25 mouse cellular contexts compared by ENCODE assay signal in the genomic region with DNA sequence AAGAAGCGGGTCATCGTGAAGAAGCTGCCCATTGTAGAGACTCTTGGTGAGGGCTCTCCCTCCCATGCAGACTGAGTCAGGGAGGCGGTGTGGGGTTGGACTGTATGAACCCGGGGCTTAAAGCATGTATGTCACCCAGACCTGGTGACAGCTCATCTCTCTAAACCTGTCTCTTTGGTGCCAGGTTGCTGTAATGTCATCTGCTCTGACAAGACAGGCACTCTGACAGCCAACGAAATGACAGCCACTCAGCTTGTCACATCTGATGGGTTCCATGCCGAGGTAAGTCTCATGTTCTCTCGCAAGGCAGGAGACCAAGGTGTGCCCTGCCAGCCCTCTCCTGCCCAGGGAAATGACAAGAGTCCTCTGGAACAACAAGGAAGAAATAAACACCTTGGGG. TPM values are rescaled to one million over a fixed set of nuclear protein-coding genes. Genes with fewer than 3 reads are reported as not detected.
DNase-seq lines count a peak whose midpoint lies in the region; ATAC-seq and TF ChIP-seq lines count a peak whose summit lies in the region.
"Had no signal": no experiment of that assay in that cellular context is flagged by ENCODE, and none has a peak within 500 bp of the region (broad histone marks: within the 10 kb centered on the region; RNA-seq: fewer than 3 reads in every experiment).

No protein-coding gene starts in this region.

- no peak for TF ChIP-seq CTCF in stomach, postnatal 0 days (IDR thresholded peaks at IDR 0.05; ENCODE audit: low read depth)

- TF ChIP-seq EP300 in stomach, postnatal 0 days (optimal IDR thresholded peaks at IDR 0.05) = no peak

- 83% methylated on average over 7 of the region's 7 CpGs for WGBS in embryonic facial prominence, embryonic 11.5 days
- 86% methylated on average over 7 of the region's 7 CpGs for WGBS in embryonic facial prominence, embryonic 10.5 days
- 66% methylated on average over 7 of the region's 7 CpGs for WGBS in heart, embryonic 11.5 days (ENCODE audit: insufficient replicate concordance)
- WGBS in stomach, embryonic 16.5 days = 84% methylated on average over 7 of the region's 7 CpGs
- 85% methylated on average over 7 of the region's 7 CpGs for WGBS in stomach, postnatal 0 days

- H3K9me3 ChIP-seq in embryonic facial prominence, embryonic 11.5 days (replicated peaks; ENCODE audit: control insufficient read depth, low read length) = no peaks in the 10 kb centered on the region
- no peaks in the 10 kb centered on the region for H3K9me3 ChIP-seq in embryonic facial prominence, embryonic 10.5 days
- no peaks in the 10 kb centered on the region for H3K9me3 ChIP-seq in heart, embryonic 11.5 days (replicated peaks; ENCODE audit: control insufficient read depth, low read length)
- H3K9me3 ChIP-seq in stomach, embryonic 16.5 days (replicated peaks; ENCODE audit: control insufficient read depth, low read length) = no peaks in the 10 kb centered on the region
- no peaks in the 10 kb centered on the region for H3K9me3 ChIP-seq in stomach, postnatal 0 days (ENCODE audit: control insufficient read depth, low read length)
- H3K9me3 ChIP-seq: embryonic facial prominence, embryonic 12.5 days; forebrain, embryonic 13.5 days; forebrain, embryonic 15.5 days; G1E had no signal

- no peak for DNase-seq in embryonic facial prominence, embryonic 11.5 days (ENCODE audit: low spot score)
- no peak for DNase-seq in embryonic facial prominence, embryonic 10.5 days (ENCODE audit: low spot score)
- DNase-seq in heart, adult 18-20 months = peak; percentile 24 to 64
- DNase-seq in heart, postnatal 4 days = no peak
- peak; percentile 14 for DNase-seq in heart, adult 8-10 months (ENCODE audit: low spot score)
- no peak for DNase-seq in stomach, postnatal 0 days (ENCODE audit: low spot score)
- DNase-seq: adrenal gland, adult 8-10 months; adrenal gland, postnatal 14 days; adrenal gland, postnatal 36 days; B cell, adult 2 months; cerebellum, adult 11-12 months; cerebellum, adult 2 months; cerebellum, adult 9-10 months; cerebellum, postnatal 10 days; cerebellum, postnatal 25 days had no signal

- H3K4me2 ChIP-seq in embryonic facial prominence, embryonic 11.5 days (ENCODE audit: low read depth, low read length) = no peak overlapping the region
- H3K4me2 ChIP-seq in heart, embryonic 11.5 days = no peak overlapping the region
- no peak overlapping the region for H3K4me2 ChIP-seq in stomach, embryonic 16.5 days (ENCODE audit: low read depth, low read length)
- H3K4me2 ChIP-seq in stomach, postnatal 0 days (replicated peaks; ENCODE audit: low read depth) = no peak overlapping the region
- H3K4me2 ChIP-seq: embryonic facial prominence, embryonic 12.5 days; forebrain, embryonic 13.5 days; forebrain, embryonic 15.5 days had no signal

- no peaks in the 10 kb centered on the region for H3K36me3 ChIP-seq in embryonic facial prominence, embryonic 11.5 days (replicated peaks; ENCODE audit: control insufficient read depth, insufficient read depth, low read depth, low read length)
- H3K36me3 ChIP-seq in embryonic facial prominence, embryonic 10.5 days (replicated peaks) = no peaks in the 10 kb centered on the region
- no peaks in the 10 kb centered on the region for H3K36me3 ChIP-seq in heart, embryonic 11.5 days (ENCODE audit: control insufficient read depth, insufficient read depth, low read length)
- no peaks in the 10 kb centered on the region for H3K36me3 ChIP-seq in stomach, embryonic 16.5 days (ENCODE audit: control insufficient read depth, insufficient read depth, low read length)
- no peaks in the 10 kb centered on the region for H3K36me3 ChIP-seq in stomach, postnatal 0 days (ENCODE audit: control insufficient read depth, insufficient read depth, low read length)
- H3K36me3 ChIP-seq: embryonic facial prominence, embryonic 12.5 days; forebrain, embryonic 15.5 days; G1E had no signal

- 0 out of 2 replicates have a peak, but pooled peaks have one; percentile 51 for ATAC-seq in embryonic facial prominence, embryonic 11.5 days (replicated peaks; ENCODE audit: insufficient number of reproducible peaks, low FRiP score, low TSS enrichment, low read depth)
- no peak for ATAC-seq in heart, embryonic 11.5 days (replicated peaks; ENCODE audit: insufficient number of reproducible peaks, low FRiP score, low TSS enrichment)
- no peak for ATAC-seq in stomach, embryonic 16.5 days (ENCODE audit: insufficient read depth, low FRiP score)
- no peak for ATAC-seq in stomach, postnatal 0 days (ENCODE audit: low FRiP score, low TSS enrichment)
- ATAC-seq: activated CD4-positive, CD25-positive, alpha-beta regulatory T cell, adult 4 months; CD4-positive, CD25-positive, alpha-beta regulatory T cell, adult 4 months; forebrain, embryonic 13.5 days; forebrain, embryonic 15.5 days; Patski had no signal

- H3K27me3 ChIP-seq in embryonic facial prominence, embryonic 11.5 days (ENCODE audit: control insufficient read depth, insufficient read depth, low read length) = no peaks in the 10 kb centered on the region
- no peaks in the 10 kb centered on the region; the same call in 1 of the 2 replicates for H3K27me3 ChIP-seq in embryonic facial prominence, embryonic 10.5 days (replicated peaks; ENCODE audit: low read depth, poor library complexity, severe bottlenecking)
- 0 out of 2 replicates have a peak, but pooled peaks cover 3% of the 10 kb centered on the region for H3K27me3 ChIP-seq in heart, embryonic 11.5 days (ENCODE audit: control insufficient read depth, insufficient read depth, low read length)
- no peaks in the 10 kb centered on the region for H3K27me3 ChIP-seq in stomach, embryonic 16.5 days (ENCODE audit: control insufficient read depth, insufficient read depth, low read length)
- H3K27me3 ChIP-seq in stomach, postnatal 0 days (ENCODE audit: control insufficient read depth, insufficient read depth, low read length) = no peaks in the 10 kb centered on the region
- H3K27me3 ChIP-seq: embryonic facial prominence, embryonic 12.5 days; forebrain, embryonic 13.5 days; forebrain, embryonic 15.5 days; Patski had no signal

- no peak overlapping the region for H3K27ac ChIP-seq in embryonic facial prominence, embryonic 11.5 days (replicated peaks; ENCODE audit: low read depth, low read length)
- H3K27ac ChIP-seq in embryonic facial prominence, embryonic 10.5 days (replicated peaks) = no peak overlapping the region
- no peak overlapping the region for H3K27ac ChIP-seq in heart, embryonic 11.5 days (ENCODE audit: low read depth, low read length)
- peak overlapping the region; percentile 66; the same call in 1 of the 2 replicates for H3K27ac ChIP-seq in stomach, embryonic 16.5 days (ENCODE audit: low read length)
- H3K27ac ChIP-seq in stomach, postnatal 0 days (replicated peaks) = no peak overlapping the region
- H3K27ac ChIP-seq: embryonic facial prominence, embryonic 12.5 days; forebrain, embryonic 13.5 days; forebrain, embryonic 15.5 days had no signal

- no peaks in the 10 kb centered on the region for H3K4me1 ChIP-seq in embryonic facial prominence, embryonic 11.5 days (ENCODE audit: control insufficient read depth, insufficient read depth, low read length)
- peaks cover 7% of the 10 kb centered on the region; the same call in 1 of the 2 replicates for H3K4me1 ChIP-seq in embryonic facial prominence, embryonic 10.5 days
- H3K4me1 ChIP-seq in heart, embryonic 11.5 days (ENCODE audit: control insufficient read depth, insufficient read depth, low read length) = 0 out of 2 replicates have a peak, but pooled peaks cover 6% of the 10 kb centered on the region
- H3K4me1 ChIP-seq in stomach, embryonic 16.5 days (ENCODE audit: control insufficient read depth, insufficient read depth, low read length) = peaks cover 16% of the 10 kb centered on the region
- H3K4me1 ChIP-seq in stomach, postnatal 0 days (replicated peaks; ENCODE audit: control insufficient read depth, insufficient read depth) = no peaks in the 10 kb centered on the region
- H3K4me1 ChIP-seq: embryonic facial prominence, embryonic 12.5 days; forebrain, embryonic 13.5 days; forebrain, embryonic 15.5 days had no signal

- no peak overlapping the region for H3K9ac ChIP-seq in embryonic facial prominence, embryonic 11.5 days (replicated peaks; ENCODE audit: low read length)
- H3K9ac ChIP-seq in heart, embryonic 11.5 days (ENCODE audit: low read depth, low read length) = no peak overlapping the region
- H3K9ac ChIP-seq in stomach, embryonic 16.5 days (ENCODE audit: low read length) = no peak overlapping the region
- H3K9ac ChIP-seq in stomach, postnatal 0 days (ENCODE audit: low read length) = no peak overlapping the region
- H3K9ac ChIP-seq: embryonic facial prominence, embryonic 12.5 days; forebrain, embryonic 13.5 days; forebrain, embryonic 15.5 days had no signal

- H3K4me3 ChIP-seq in embryonic facial prominence, embryonic 11.5 days (ENCODE audit: low read depth, low read length) = no peak overlapping the region
- H3K4me3 ChIP-seq in embryonic facial prominence, embryonic 10.5 days = no peak overlapping the region
- H3K4me3 ChIP-seq in heart, embryonic 11.5 days (ENCODE audit: low read depth, low read length) = no peak overlapping the region
- no peak overlapping the region for H3K4me3 ChIP-seq in stomach, embryonic 16.5 days (replicated peaks; ENCODE audit: low read length)
- H3K4me3 ChIP-seq in stomach, postnatal 0 days (ENCODE audit: low read depth, low read length) = no peak overlapping the region
- H3K4me3 ChIP-seq: embryonic facial prominence, embryonic 12.5 days; forebrain, embryonic 13.5 days; forebrain, embryonic 15.5 days had no signal

RNA-seq across cellular contexts. Expression of gene Tldc1, which starts 35.8 kb away (rescaled TPM):
- 6.5 and 6.9 TPM in 2 replicates for polyA plus RNA-seq in embryonic facial prominence, embryonic 11.5 days (2014; fragmentation: Nextera tagmentation; extraction: Ambion mirVana)
- polyA plus RNA-seq in embryonic facial prominence, embryonic 10.5 days (2016; fragmentation: Nextera tagmentation; extraction: Ambion mirVana) = 12.8 and 14.5 TPM in 2 replicates
- total RNA-seq in heart, adult 18-20 months (2021) = 10 to 100 TPM; 11.5 to 14.2 TPM
- 1 to 10 TPM; 9.0 to 9.2 TPM for total RNA-seq in heart, postnatal 4 days (2021)
- 10 to 100 TPM; 11.3 to 14.3 (median 12.1) TPM for total RNA-seq in heart, adult 8-10 months (2022)
- polyA plus RNA-seq in heart, embryonic 11.5 days (2014; fragmentation: Nextera tagmentation; extraction: Ambion mirVana) = 10.2 and 12.9 TPM in 2 replicates
- polyA plus RNA-seq in stomach, embryonic 16.5 days (2015; fragmentation: Nextera tagmentation; extraction: Ambion mirVana) = 14.5 and 16.5 TPM in 2 replicates
- 9.1 and 10.7 TPM in 2 replicates for polyA plus RNA-seq in stomach, postnatal 0 days (2015; fragmentation: Nextera tagmentation; extraction: Ambion mirVana)

RNA-seq across cellular contexts. Expression of gene Atp2c2, which starts 42.6 kb away (rescaled TPM):
- polyA plus RNA-seq in embryonic facial prominence, embryonic 11.5 days (2014; fragmentation: Nextera tagmentation; extraction: Ambion mirVana) = 1.1 and 1.3 TPM in 2 replicates
- 3.8 and 4.1 TPM in 2 replicates for polyA plus RNA-seq in embryonic facial prominence, embryonic 10.5 days (2016; fragmentation: Nextera tagmentation; extraction: Ambion mirVana)
- total RNA-seq in heart, adult 18-20 months (2021) = under 1 TPM; 0.12 to 0.21 TPM
- total RNA-seq in heart, postnatal 4 days (2021) = not detected
- total RNA-seq in heart, adult 8-10 months (2022) = under 1 TPM in 1 of 4 experiments, not detected in 3; 0.11 TPM
- polyA plus RNA-seq in heart, embryonic 11.5 days (2014; fragmentation: Nextera tagmentation; extraction: Ambion mirVana) = 0.14 and 0.24 TPM in 2 replicates
- polyA plus RNA-seq in stomach, embryonic 16.5 days (2015; fragmentation: Nextera tagmentation; extraction: Ambion mirVana) = 10.8 and 15.9 TPM in 2 replicates
- polyA plus RNA-seq in stomach, postnatal 0 days (2015; fragmentation: Nextera tagmentation; extraction: Ambion mirVana) = 7.7 and 8.8 TPM in 2 replicates
- total RNA-seq: CH12.LX, G1E had no signal
- polyA plus RNA-seq: activated CD4-positive, CD25-positive, alpha-beta regulatory T cell, adult 4 months; forebrain, embryonic 13.5 days; G1E had no signal

Comparison
In these comparisons a context has a peak if more than half of its experiments do, and no peak if none do; other contexts are left out.
1. DNase-seq: peak in heart, adult 18-20 months (2 of 2) and heart, adult 8-10 months (single experiment); none in embryonic facial prominence, embryonic 11.5 days (single experiment), embryonic facial prominence, embryonic 10.5 days (single experiment), heart, postnatal 4 days (single experiment) and stomach, postnatal 0 days (single experiment).